Mouse (Mus musculus): Measurements from ENCODE around the gene Scgb1a1.
"Not testable (repeated sequence)": the region's sequence is repeated elsewhere in the genome, so short reads cannot be mapped to it uniquely, and the experiment has no call there.

The Scgb1a1 gene

DNA sequence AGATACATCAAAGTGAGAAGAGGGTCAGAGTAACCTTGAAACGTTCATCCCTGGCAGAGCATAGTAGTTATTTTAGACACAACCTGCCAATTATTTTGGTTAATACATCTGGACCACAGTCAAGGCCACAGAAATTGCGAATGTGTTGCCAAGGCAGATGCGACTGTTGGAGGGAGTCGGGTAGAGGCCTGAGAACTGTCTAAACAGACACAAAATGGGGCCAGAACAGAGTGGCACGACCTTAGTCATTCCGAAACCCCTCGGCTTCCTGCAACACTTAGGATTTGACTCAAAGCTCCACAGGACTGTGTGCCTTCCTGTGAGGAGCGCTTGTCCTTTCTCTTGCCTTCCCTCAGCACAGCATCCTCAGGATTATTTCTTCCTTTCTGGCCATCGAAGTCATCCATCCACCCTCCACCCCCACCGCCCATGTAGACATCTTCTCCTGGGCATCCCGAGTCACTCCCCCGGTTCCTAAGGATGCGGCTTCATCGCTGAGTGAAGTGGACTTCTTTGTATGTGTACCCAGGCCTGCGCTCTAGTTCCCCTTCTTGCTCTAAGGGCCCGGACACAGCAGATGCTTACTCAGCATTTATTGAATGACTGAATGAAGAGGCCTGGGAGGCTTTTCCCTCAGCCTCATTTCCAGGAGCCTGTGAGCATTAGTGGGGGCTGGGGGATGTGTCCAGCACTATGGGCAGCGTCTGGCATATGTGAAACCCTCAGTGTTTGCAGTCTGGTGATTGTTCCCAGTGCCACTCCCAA lies 12.7 kb upstream of the Scgb1a1 start:
- ATAC-seq (ENCODE audit: low TSS enrichment), result no peak

DNA sequence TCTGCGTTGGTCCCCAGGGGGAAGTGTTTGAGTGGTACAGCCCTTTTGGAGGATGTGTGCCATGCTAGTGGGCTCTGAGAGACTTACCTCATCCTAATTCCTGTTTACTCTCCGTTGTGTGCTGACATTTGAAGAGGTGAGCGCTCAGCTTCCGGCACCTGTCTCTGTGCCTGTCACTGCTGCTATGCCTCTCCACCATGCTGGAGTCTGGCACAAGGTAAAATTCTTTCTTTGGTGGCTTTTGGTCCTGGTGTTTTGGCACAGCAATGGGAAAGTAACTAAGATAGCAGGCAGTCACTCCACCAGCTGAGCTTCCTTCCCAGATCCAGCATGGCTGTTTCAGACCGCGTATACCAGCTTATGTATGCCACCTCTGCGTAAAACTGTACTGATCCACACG lies 12.0 kb upstream of the Scgb1a1 start:
- ATAC-seq (ENCODE audit: low TSS enrichment), result no peak

DNA sequence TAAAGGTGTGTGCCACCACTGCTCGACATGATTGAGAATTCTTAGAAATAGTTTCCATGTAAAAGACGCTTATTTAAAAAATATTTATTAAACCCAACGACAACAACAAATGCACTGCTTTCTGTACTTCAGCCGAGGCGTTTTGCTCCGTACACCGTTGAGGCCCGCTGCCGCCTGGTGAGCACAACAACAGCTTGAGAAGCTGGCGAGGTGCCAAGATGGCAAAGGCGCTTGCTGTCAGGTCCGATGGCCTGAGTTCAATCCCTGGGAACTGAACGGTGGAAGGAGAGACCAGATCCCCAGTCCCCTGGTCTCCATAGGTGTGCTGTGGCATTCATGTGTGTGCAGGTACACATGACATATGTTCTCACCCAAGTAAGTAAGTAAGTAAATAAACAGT lies 9.7 kb upstream of the Scgb1a1 start:
- ATAC-seq (ENCODE audit: low TSS enrichment), result no peak

DNA sequence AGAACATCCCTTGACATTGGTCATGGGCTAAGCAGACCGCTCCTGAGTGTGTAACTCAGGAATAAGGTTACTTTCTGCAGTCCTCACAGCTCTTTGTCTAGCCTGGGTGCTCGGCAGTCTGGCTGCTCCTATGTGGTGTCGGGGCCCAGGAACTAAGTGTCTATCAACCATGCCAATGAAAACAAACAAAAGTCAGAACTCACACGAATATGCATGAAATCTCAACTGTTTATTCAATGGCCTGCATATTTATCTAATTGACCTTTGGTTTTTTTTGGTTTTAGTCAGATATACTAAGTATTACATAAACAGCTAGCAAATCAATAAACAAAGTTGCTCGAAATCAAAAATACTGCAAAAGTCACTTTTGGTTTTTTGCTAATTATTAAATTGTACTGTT lies 7.4 kb upstream of the Scgb1a1 start:
- no peak for ATAC-seq (ENCODE audit: low TSS enrichment)

DNA sequence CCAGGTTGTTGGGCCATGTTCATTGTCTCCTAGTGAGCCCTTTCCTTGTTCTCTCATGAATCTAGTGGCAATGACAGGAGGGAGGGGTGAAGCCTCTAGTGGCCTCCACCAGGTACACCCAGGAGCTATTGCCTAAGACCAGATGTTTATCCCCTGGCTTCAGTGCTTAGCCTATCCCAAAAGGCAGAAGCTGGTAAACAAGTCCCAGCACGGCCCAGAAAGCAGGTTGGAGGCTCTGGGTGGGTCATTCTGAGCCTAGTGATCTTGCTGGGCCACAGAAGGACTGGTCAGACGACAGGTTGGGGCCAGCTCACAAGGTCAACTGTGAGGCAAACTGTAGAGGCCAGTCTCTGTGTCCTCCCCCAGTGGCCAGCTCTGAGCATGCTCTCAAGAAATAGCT lies 3.0 kb upstream of the Scgb1a1 start:
- ATAC-seq (ENCODE audit: low TSS enrichment), result no peak

DNA sequence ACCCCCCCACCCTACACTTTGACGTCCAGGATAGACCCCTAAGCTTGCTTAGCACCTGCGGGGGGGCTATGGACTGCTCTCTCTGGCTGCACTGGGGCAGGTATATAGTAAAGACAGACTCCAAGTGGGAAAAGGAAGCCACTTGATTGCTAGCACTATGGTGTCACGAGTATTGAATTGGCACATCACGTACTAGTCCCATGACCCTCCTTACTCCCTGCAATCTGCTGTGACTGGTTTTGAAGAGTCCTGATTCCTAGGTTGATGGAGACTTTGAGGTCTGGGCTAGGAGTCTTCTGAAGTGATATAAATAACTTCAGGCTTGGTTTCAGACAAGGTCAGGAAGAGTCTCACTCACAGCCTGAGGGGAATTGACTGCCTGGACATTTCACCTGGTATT lies 2.4 kb upstream of the Scgb1a1 start:
- no peak for ATAC-seq (ENCODE audit: low TSS enrichment)

DNA sequence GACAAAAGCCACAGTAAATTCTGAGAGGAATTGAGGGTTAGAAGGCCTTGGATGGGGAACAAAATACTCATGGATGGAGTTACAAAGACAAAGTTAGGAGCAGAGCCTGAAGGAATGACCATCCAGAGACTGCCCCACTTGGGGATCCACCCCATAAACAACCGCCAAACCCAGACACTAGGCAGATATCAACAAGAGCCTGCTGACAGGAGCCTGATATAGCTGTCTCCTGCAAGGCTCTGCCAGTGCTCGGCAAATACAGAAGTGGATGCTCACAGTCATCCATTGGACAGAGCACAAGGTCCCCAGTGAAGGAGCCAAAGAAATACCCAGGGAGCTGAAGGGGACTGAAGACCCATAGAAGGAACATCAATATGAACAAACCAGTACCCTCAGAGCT lies 3.9 kb downstream of the Scgb1a1 start:
- ATAC-seq (ENCODE audit: low TSS enrichment), result not testable (repeated sequence)

DNA sequence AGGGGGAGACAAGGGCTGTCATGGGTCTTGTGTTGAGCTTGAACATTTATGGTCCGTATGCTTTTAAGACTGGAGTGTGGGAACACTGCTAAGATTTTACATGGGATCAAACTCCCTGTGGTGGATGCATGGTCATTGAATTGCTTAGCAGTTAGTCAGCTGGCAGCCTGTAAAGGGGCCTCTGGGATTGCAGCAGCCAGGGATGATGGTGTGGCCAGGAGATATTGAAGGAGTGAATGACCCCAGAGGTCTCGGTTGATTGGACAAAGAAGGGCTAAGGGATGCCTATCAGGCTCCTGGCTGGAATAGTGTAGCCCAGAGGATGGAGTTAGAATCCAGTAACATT lies 4.8 kb downstream of the Scgb1a1 start:
- ATAC-seq (ENCODE audit: low TSS enrichment), result no peak

DNA sequence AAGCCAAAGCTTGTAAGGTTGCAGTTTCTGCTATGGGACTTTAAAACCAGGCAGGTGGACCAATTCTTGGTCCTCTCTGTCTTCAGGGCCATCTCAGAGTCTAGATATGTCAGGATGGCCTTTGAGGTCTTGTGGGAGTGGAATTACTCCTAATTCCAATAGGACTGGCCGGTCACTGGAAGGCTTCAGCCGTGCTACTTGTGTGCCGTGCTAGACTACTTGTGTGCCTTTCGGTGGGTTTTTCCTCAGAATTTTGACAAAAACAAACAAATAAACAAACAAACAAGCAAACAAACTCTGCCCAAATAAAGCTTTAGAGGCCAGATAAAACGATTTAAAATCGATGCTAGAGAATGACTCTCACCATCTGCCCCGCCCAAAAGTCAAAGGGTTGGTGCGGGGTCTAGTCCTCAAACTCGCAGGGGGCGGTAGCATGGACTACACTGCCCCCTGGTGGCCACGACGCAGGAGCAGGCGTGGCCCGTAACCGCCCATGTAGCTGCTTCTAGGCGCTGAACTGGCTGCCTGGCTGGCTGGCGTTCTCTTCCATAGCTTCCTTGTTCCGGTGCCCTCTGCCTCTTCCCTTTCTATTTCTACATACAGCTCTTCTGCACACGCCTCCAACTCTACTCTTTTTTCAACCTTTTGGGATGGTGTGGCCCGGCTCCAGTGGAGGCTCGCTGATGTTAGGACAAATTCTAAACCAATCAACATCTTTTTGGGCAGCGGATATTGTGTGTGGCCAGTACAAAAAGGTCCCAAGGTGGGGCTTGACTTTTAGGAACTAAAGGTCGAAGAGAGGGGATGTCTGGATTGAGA lies 5.4 kb downstream of the Scgb1a1 start:
- peak; percentile 83 for ATAC-seq (ENCODE audit: low TSS enrichment)

DNA sequence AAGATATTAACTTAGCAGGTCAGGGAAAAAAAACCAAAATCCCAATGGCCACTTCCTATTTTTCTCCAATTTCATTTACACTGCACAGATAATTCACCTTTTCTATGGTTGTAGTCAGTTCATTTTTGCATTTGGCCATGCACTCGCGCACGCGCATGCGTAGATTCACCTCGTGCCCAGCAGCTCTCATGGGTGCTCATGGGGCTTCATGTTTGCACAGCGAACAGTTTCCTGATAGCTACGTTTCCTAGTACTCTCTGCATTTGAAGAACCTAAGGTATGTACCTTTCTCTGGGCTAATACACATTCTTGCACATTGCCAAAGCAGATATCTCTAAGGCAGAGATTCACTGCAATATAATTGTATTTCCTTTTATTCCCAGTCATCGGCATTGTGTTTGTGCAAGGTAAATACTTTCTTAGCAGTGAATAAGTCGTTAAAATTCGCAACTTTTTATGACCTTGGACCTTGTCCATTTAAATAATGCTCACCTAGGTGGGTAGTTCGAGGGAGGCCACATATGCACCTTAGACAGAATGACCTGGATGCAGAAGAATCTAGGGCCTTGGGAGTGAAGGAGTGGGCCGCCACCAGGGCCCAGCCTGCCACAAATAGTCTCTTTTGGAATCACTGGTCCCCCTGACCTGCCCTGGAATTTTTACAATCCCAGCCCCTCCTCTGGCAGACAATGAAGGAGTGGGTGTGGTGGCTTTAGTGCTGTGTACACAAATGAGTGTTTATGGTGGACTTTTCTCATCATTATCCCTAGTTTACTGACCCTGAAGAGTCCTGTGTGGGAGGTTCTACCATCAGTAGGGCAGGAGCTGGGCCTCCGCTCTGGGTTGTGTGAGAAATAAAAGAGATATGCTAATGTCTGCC lies 6.2 kb downstream of the Scgb1a1 start:
- no peak for ATAC-seq (ENCODE audit: low TSS enrichment)

DNA sequence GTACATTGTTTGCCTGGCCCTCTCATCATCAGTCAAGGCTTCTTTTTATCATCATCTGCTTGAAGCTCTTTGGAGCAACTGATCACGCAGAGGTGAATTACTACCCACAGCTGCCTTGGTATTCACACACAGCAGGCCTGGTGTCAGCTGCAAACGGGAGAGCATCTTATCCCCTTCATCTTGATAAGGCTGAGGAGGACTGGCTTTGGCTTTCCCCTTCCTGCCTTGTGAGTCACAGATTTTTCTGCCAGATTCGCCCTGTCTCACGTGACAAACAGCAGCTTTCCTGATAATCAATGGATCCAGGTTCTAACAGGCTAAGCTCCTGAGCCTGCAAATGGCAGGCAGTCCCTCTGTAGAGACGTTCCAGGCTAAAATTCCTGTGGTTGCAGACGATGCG lies 7.8 kb downstream of the Scgb1a1 start:
- ATAC-seq (ENCODE audit: low TSS enrichment), result no peak

DNA sequence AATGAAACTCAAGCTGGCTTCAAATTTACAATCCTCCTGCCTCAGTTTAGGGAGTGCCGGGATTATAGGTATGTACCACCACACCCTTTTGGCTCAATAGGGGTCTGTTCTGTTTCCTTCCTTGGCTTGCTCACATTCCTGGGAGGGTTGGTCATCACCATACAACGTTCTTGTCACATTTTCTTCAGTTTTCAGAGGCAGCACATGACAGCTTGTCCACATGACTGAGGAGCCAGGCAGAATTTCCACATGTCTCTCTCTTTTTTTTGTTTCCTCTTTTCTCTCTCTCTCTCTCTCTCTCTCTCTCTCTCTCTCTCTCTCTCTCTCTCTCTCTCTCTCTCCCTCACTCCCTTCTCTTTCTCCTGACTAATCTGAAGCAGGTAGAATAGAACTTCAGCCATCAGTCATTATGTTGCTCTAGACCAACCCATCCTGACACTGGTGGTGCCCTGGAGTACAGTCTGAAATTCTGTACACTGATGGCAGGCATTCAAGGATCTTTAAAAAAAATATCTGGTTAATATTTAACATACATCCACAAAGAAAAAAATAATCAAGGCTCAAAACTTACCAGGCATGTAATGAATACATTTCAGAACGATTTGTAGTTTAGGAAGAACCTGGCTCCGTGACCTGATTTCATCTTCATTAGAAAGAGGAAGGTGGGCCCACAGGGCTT lies 10.6 kb downstream of the Scgb1a1 start:
- ATAC-seq (ENCODE audit: low TSS enrichment), result no peak

DNA sequence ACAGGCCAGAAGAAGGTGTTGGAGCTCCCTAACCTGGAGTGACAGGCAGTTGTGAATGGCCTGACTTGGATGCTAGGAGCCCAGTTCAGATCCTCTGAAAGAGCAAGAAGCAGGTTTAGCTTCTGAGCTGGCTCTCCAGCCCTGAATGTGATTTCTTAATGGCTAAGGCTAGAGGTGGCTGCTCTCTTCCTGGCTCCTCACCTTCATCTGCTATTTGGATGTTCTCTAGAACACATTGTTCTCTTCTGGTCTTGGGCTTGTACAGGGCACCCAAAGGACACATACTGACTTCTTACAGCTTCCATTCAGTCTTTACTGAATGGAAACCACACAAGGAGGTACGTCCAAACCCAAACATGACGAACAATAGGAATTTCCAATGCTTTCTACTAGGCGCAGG lies 11.7 kb downstream of the Scgb1a1 start:
- ATAC-seq (ENCODE audit: low TSS enrichment), result no peak

DNA sequence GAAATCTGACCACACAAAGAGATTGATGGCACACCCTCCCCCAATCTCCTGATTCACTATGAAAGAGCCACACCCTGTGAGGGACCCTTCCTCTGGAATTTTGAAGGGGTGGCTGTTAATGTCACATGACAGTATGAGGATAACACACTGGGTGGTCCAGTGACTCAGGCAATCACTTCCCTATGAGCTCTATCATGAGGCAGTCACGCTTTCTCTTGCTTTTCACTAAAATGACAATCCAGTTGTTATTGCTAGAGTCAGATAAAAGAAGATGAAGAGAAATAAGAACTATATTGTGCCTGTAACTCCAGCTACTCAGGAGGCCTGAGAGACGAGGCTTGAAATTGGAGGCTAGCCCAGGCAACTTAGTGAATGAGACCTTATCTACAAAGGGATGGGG lies 12.2 kb downstream of the Scgb1a1 start:
- ATAC-seq (ENCODE audit: low TSS enrichment), result no peak

DNA sequence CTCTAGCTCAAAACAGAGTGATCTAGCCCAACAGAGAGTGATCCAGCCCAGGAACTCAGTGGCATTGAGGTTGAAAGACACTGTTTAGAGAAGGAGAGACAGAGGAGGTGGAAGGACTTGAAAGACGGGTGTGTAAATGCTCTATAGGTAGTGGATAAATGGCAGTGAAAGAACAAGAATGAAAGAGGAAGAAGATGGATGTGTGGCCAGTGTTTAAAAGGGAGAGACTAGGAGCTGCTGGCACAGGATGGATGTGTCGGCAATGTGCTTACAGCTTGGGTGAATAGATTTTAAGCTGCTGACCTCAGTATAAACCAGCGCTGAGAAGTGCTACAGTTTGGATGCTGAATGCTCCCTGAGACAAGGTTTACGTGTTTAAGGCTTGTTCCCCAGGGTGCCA lies 13.3 kb downstream of the Scgb1a1 start:
- ATAC-seq (ENCODE audit: low TSS enrichment), result no peak

DNA sequence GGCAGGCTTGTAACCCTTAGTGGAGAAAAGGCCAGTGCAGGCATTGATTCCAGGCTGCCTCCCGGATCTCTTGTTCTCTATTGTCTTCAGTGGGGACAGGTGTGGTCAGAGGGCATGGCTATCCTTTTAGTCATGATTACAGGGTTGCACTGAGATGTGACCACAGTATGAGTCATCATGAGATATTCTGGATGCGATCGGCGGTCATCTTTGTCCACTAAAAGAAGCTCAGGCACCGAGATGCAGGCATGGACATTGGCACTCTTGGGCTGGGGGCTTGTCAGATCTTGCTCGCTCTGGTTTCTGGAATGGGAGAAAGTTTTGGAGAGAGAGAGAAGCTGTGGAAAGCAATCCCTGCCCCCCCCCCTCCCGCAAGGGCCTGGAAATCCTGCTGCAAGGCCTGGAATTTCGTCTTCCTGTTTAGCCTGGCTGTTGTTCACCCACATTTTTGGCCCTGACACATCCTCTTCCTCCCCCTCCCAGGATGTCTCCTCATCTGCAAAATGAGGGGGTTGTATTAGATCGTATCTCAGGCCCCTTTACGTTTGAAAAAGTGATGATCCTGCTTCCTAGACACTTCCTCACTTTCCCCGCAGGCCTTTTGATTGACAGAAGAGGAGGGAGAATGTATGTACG lies 13.9 kb downstream of the Scgb1a1 start:
- no peak for ATAC-seq (ENCODE audit: low TSS enrichment)

DNA sequence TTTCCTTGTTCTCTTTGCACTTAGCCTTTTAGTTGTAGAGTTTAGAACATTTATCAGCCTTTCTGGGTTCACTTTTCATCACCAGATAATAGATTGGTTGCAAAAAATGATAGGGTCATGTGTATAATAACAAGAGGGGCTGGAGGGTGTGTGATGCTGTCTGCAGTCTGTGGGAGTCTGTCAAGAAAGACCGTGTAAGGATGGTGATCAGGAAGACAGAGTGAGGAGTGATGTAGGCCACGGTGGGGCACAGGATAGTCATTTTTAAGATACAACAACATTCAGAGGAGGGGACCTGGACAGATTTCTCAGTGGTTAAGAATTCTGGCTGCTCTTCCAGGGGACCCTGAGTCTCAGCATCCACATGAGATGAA lies 15.6 kb downstream of the Scgb1a1 start:
- ATAC-seq (ENCODE audit: low TSS enrichment), result no peak

DNA sequence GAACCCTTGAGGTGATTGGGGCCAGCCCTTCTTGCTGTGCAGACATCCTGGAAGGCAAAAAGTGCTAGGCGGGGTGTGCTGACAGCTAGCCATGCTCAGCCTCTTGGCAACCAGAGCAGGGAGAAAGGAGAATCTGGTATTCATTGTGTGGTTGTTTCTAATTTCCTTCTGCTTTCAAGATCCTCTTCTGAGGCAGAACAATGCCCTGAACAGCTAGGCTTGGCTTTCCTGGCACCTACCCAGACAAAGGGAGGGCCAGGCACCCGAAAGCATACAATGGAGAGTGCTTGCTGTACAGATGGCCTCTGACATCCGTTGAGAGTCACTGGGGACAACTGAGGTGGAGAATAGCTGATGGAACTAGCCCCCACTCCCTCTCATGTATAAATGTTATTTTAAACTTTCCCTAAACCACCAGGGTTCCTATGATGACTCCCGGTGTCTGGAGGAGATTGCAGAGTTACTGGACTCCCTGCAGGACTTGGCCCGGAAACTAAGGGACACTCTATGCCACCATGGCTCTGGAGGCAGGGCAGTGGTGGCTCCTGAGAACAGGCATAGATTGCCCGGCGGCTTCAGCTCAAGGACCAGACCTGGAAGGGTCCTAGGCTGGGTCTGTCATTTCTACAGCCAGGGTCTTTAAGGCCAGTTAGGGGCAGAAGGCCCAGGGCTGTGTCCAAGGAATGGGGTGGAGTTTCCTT lies 16.2 kb downstream of the Scgb1a1 start:
- no peak; the same call in 1 of the 2 replicates for ATAC-seq (ENCODE audit: low TSS enrichment)

DNA sequence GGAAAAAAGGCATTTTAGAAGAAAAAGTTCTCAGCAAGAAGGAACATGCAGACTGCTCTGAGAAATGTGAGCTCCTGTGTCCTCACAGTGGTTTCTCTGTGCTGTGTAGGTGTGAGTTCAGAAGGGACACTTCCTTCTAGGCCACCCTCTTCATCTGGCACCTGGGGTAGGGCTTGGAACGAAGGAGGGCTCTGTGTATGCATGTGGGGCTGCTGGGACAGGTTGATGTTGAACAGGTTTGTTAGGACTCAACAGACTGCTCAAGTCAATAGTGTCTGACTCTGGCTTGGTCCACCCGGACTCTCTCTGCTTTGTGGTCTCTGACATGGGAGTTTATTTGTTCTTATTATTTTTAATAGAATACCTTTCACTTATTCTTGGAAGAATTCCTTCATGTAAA lies 17.4 kb downstream of the Scgb1a1 start:
- ATAC-seq (ENCODE audit: low TSS enrichment), result no peak

DNA sequence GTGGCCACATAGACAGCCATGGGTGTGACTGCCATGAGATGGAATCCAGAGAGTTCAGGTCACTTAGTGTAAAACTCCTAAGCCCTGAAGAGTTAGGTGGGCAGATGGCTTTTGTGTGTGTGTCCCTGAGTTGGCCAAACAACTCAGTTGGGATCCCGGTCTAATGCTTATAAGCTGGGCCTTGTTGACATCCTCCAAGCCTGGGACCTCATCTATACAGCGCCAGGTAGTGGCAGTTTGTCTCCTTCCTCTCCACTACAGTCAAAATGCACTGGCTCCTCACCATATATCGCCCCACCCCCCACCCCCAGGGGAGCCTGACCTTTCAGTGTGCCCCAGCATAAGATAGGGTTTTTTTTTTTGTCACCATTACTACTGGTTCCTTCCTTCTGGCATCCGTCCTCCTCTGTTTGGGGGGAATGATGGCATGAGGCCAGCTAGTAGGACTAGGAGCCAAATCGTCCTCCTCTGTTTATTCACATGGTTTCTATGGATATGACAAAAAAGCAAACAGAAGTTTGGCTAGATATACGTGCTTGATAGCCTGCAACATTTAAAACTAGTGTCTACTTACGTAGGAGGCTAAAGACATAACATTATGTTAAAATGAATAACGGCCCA lies 18.0 kb downstream of the Scgb1a1 start:
- ATAC-seq (ENCODE audit: low TSS enrichment), result no peak

Data from frontal cortex, adult (tissue).